Mouse (Mus musculus) R1 (cell line): ENCODE results near the gene Slfn9.
"Not testable (repeated sequence)": the region's sequence is repeated elsewhere in the genome, so short reads cannot be mapped to it uniquely, and the experiment has no call there.

Experiments used
- DNase-seq: peaks from one replicate; pipeline ENCODE4 v3.0.0-alpha.2; 2018; ENCODE audit warnings: low read depth, low spot score

Slfn9 gene

DNA sequence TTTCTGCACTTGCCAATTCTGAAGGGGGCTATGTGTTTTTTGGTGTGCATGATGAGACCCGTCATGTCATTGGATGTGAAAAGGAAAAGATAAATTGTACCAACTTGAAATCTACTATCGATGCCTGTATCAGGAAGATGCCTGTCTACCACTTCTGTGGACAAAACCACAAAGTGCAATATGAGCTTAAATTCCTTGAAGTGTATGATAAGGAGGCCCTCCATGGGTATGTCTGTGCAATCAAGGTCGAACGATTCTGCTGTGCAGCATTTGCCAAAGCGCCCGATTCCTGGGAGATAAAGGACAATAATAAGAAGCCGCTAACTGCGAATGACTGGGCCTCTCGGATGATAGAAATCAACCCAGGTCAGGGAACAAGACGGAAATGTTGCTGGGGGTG lies 34.7 kb downstream of the Slfn9 start:
- DNase-seq = no peak

DNA sequence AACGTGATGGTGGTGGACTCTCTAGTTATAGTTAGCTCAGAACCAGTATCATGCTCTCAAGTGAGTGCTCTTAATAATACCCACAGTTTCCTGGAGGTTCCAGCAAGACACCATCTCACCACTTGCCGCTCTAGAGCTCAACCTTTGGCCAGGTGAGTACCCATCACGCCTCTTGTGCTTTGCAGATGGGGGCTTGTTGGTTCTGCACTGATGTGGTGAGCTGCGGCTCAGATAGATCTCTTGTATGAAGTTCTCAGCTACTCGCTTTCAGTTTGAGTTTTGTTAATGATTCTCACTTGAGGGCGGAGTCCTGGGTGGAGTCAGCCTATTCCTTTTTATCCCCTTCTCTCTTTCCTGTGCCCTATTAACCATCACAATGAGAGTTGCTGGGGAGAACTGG lies 37.0 kb downstream of the Slfn9 start:
- DNase-seq = no peak

DNA sequence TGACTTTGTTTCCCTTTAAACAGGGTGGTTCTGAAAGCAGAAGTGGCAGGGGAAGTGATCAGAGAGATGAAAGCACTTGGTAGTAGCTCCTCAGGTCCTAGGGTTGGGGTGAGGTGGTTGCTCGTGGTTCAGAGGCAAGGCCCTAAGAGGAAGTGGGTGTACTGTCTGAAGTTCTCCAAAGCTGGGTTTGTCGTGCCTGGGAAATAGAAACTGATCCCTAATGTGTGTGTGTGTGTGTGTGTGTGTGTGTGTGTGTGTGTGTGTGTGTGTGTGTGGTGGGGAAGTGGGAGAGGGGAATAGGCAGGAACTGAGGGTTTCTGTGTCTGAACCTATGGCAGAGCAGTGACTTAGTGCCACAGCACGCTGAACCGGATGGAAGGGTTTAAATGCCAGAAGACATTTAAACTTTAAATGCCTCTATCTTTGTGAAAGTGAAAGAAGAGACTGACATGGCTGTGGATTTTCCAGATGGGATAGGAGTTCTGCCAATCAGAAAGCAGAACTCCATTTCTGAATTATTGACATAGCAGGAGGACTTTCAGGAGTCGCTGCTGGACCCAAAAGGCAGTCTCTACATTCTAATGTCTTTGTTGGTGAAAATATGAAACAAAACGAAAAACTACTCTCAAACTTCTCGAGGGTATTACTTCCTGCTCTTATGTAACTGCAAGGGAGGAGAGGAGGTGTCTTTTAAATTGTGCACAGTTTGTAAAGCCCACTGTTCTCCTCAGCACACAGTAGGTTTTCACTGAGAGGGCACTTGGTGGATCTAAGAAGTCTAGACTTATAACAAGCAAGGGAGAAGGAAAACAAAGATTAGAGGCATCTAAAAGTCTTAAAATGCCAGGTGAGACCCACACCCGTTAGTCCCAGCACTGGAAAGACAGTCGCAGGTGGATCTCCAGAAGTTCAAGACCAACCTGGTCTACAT lies 38.8 kb downstream of the Slfn9 start:
- no peak for DNase-seq

DNA sequence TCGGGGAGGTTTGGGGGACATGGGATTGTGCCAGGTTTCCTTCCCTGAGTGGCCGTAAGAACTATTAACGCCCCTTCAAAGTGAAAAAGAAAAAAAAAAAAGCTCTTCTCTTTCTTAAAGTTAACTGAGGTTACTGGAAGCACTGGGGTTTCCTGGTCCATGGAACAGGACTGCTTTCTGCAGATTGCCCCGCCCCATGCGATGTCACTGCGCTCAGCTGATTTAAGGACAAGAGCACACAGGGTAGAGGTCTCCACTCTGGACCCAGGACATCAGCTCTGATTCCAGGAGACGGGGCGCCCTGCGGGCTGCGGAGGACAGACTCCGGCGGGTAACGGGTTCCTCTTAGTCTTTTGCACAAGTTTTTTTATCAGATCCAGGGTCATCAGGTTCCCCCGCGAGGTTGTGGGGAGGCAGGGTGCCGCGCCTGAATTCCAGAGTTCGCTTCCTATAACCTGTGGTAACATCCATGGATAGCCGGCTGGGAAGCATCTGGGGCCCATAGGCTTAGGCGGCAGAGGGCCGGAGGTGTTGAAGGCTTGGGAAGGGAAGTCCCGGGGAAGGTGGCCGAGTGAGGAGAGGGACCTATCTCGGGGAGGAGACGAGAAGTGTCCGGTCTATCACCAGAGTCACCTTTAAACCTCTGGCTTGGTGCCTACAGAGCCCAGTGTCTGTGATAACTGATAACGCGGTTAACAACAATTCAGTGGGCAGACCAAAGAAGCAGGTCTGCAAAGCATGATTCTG lies 39.6 kb downstream of the Slfn9 start:
- DNase-seq = peak; percentile 33

DNA sequence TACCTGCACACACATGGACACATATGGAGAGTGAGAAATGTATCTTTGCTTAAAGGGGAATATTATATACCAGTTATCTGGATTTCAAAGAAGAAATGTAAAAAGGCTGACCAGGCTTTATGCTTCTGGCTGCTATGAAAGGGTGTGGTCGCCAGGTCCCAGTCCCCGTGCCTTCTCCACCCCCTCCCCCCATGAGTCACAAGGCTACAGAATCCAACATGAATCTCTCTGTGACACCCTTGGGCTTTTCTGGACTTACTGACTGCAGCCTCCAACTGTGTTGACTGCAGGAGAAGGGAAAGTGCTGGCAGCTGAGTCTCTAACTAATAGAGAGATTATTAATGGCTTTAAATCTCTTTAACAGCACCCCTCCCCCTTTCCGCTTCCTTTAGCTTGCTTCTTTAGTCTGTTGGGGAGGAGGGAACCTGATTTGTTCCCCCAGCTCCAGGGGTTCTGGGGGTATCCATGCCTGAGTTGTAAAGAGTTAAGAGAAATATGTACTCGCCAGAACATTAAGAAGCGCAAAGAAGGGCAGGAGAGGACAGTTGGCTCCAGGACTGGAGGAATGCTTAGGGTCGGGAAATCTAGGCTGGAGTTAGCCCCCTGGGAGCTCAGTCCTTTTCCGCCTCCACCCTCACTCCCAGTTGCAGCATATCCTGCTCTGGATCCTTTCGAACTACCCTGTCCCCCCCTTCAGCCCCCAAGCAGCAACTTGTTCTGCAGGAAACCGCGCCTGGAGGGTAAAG lies 40.7 kb downstream of the Slfn9 start, which contains the start of gene Slfn5:
Slfn5 (plus strand) TSS at position 614 of the 746 bp plus-strand sequence.
- no peak for DNase-seq

DNA sequence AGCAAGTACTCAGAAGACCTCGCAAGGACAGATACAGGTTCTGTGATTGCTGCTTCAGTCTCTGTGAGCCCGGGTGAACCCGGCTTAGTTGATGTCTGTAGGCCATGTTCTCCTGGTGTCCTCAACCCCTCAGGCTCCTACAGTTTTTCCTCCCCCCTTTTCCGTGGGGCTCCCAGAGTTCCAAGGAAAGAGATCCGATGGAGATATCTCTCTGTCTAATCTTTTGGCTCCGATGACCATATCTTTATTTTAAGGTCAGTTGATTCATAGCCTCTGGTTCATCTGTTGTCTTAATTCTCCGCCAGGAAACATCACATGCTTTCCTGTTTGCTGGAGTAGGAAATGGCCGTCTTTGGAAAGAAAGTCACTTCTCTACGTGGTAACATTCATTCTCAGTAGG lies 42.6 kb downstream of the Slfn9 start:
- DNase-seq = no peak

DNA sequence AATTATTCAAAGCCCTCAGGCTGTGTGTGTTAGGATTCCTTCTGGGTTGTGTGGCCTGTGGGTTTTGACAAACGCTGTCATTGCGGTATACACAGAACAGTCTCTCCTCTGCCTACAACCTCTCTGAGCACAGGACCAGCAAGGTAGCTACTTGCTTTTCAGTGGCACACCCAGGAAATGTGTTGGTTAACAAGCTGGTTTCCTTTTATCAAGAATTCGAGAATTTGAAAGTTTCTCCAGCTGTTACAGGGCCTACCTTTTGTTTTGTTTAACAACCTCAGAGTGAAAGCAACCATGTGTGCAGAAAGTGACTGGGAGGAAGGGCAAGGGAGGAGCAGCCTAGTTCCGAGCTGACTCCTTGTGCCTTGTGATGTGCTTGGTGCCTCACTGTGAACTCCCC lies 44.2 kb downstream of the Slfn9 start:
- DNase-seq = peak; percentile 47

DNA sequence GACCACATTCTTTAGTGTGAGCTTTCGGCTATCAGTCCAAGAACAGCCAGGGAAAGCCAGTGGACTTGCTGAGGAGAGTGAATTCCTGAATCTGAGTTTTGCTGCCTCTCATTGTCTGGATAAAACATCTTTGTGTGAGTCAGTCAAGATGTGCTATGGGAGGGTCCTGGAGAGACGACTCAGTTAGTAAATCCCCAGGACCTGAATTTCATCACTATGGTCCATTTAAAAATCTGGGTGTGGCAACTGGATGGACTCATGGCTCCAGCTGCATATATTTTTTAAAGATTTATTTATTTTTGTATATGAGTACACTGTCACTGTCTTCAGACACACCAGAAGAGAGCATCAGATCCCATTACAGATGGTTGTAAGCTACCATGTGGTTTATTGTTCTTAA lies 46.0 kb downstream of the Slfn9 start:
- DNase-seq = no peak

DNA sequence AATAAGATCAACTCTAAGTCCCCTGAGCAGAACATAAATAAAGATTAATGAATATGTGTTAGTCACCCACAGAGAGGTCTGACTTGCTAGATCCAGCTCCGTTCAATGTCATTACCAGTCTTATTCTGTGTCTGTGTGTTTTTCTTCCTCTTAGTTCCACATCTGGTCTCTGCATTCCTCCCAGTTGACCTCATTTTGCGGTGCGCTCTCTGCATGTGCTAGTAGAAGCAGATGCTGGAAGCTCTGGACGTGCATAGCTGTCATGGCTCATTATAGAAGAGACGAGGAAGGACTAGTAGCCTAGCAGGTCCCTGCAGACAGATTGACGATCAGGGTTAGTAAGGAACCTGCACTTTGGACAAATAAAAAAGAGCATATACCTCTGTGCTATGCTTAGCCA lies 48.3 kb downstream of the Slfn9 start:
- DNase-seq = no peak

DNA sequence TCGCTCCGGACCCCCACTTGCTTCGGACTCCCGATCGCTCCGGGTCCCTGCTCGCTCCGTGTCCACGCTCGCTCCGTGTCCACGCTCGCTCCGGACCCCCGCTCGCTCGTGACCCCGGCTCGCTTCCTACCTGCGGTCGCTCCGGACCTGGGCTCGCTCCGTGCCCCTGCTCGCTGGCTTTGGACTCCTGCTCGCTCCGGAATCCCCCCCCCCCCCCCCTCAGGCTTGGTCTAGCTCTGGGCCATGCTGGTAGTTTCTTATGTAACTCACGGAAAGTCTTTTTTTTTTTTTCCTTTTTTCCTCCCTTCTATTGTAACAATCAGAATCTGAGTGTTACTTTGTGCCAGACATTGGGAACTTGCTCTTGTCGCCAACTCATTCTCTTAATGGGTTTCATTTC lies 58.4 kb downstream of the Slfn9 start:
- no peak for DNase-seq

DNA sequence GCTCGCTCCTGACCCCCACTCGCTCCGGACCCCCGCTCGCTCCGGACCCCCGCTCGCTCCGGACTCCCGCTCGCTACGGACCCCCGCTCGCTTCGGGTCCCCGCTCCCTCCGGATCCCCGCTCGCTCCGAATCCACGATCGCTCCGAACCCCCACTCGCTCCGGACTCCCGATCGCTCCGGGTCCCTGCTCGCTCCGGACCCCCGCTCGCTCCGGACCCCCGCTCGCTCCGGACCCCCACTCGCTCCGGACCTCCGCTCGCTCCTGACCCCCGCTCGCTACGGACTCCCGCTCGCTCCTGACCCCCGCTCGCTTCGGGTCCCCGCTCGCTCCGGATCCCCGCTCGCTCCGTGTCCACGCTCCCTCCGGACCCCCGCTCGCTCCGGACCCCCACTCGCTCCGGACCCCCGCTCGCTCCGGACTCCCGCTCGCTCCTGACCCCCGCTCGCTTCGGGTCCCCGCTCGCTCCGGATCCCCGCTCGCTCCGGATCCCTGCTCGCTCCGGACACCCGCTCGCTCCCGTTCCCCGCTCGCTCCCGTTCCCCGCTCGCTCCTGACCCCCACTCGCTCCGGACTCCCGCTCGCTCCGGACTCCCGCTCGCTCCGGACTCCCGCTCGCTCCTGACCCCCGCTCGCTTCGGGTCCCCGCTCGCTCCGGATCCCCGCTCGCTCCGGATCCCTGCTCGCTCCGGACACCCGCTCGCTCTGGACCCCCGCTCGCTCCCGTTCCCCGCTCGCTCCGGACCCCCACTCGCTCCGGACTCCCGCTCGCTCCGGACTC lies 59.8 kb downstream of the Slfn9 start:
- not testable (repeated sequence) for DNase-seq

DNA sequence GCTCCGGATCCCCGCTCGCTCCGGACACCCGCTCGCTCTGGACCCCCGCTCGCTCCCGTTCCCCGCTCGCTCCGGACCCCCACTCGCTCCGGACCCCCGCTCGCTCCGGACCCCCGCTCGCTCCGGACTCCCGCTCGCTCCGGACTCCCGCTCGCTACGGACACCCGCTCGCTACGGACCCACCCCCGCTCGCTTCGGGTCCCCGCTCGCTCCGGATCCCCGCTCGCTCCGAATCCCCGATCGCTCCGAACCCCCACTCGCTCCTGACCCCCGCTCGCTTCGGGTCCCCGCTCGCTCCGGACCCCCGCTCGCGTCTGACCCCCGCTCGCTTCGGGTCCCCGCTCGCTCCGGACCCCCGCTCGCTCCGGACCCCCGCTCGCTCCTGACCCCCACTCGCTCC lies 60.5 kb downstream of the Slfn9 start:
- DNase-seq = not testable (repeated sequence)

DNA sequence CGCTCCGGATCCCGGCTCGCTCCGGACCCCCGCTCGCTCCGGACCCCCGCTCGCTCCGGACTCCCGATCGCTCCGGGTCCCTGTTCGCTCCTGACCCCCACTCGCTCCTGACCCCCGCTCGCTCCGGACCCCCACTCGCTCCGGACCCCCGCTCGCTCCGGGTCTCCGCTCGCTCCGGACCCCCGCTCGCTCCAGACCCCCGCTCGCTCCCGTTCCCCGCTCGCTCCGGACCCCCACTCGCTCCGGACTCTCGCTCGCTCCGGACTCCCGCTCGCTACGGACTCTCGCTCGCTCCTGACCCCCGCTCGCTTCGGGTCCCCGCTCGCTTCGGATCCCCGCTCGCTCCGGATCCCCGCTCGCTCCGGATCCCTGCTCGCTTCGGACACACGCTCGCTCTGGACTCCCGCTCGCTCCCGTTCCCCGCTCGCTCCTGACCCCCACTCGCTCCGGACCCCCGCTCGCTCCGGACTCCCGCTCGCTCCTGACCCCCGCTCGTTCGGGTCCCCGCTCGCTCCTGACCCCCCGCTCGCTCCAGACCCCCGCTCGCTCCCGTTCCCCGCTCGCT lies 61.2 kb downstream of the Slfn9 start:
- peak; percentile 66 for DNase-seq

DNA sequence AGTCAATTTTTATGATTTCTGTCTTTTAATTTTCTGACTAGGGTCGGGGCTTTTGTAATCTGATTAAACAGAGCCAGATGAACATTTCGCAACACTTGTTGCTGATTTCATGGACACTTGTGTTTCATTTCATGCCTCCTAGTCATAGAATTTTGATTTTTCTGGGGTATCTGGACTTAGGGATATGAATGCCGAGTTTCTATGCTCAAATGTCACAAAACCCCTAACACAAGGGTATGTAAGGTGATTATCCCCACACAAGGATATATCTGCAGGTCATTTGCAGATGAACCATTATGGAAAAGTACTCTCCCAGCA lies 62.0 kb downstream of the Slfn9 start:
- DNase-seq = no peak

DNA sequence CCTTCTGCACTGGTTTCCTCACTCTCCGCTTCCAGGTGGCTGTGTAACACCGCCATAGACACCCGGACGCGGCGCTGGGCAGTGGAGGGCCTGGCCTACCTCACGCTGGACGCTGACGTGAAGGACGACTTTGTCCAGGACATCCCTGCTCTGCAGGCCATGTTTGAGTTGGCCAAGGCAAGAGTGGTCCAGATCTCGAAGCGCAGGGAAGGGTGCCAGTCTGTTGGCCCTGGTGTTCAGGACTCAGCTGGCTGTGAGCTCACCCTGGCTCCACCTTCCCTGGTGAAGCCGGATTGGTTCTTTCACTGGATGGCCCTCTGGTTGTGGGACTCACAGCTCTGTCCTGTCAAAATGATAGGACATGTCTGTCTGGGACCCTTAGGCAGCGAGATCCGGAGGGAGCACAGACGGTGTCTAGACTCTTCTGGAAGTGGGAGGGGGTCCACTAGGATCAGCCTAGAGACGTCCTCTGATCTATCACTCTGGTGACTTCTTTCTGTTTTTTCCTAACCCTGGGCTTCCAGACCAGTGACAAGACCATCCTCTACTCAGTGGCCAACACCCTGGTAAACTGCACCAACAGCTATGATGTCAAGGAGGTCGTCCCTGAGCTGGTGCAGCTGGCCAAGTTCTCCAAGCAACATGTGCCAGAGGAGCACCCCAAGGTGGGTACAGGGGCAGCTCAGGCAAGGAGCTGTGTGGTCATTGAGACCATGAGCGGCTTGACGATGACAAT lies 62.6 kb downstream of the Slfn9 start:
- DNase-seq = no peak
